Mouse (Mus musculus): Measurements from ENCODE around the gene Cnp.
"Not testable (repeated sequence)": the region's sequence is repeated elsewhere in the genome, so short reads cannot be mapped to it uniquely, and the experiment has no call there.

- not testable (repeated sequence) for TF ChIP-seq CTCF (IDR thresholded peaks at IDR 0.05; ENCODE audit: low read depth, low read length); TAL1 (conservative IDR thresholded peaks at IDR 0.05; ENCODE audit: low read depth, low read length); POLR2AphosphoS5 (IDR thresholded peaks at IDR 0.05; ENCODE audit: insufficient replicate concordance, low read depth, low read length); GATA1 (IDR thresholded peaks at IDR 0.05; ENCODE audit: borderline replicate concordance, low read length)
Measured at GRCm38 (mm10) chr11:100534821-100535220, 39.9 kb upstream of the Cnp start.
